In genomic region chr10:75151311-75151710, GRCm38 (mm10) we compare ENCODE assay signal across 8 mouse cellular contexts.
DNase-seq lines count a peak whose midpoint lies in the region; ATAC-seq and TF ChIP-seq lines count a peak whose summit lies in the region.

No protein-coding gene starts in this region.

- H3K9me3 ChIP-seq in embryonic facial prominence, embryonic 11.5 days (replicated peaks; ENCODE audit: control insufficient read depth, low read length): no peaks in the 10 kb centered on the region
- H3K9me3 ChIP-seq in heart, embryonic 10.5 days: no peaks in the 10 kb centered on the region
- no peaks in the 10 kb centered on the region for H3K9me3 ChIP-seq in limb, embryonic 11.5 days (ENCODE audit: control insufficient read depth, low read length)
- H3K9me3 ChIP-seq in midbrain, embryonic 16.5 days (replicated peaks; ENCODE audit: control insufficient read depth, low read length, poor library complexity, severe bottlenecking): no peaks in the 10 kb centered on the region

- H3K27me3 ChIP-seq in embryonic facial prominence, embryonic 11.5 days (ENCODE audit: control insufficient read depth, insufficient read depth, low read length): no peaks in the 10 kb centered on the region
- H3K27me3 ChIP-seq in heart, embryonic 10.5 days (ENCODE audit: insufficient read depth, poor library complexity, severe bottlenecking): peaks cover 40% of the 10 kb centered on the region
- H3K27me3 ChIP-seq in limb, embryonic 11.5 days (ENCODE audit: control insufficient read depth, insufficient read depth, low read length): no peaks in the 10 kb centered on the region
- no peaks in the 10 kb centered on the region for H3K27me3 ChIP-seq in midbrain, embryonic 16.5 days (ENCODE audit: control insufficient read depth, insufficient read depth, low read depth, low read length)
- H3K27me3 ChIP-seq in spleen, adult 2 months (ENCODE audit: control insufficient read depth, insufficient read depth, low read length): no peaks in the 10 kb centered on the region

- H3K4me1 ChIP-seq in embryonic facial prominence, embryonic 11.5 days (ENCODE audit: control insufficient read depth, insufficient read depth, low read length): no peaks in the 10 kb centered on the region
- 0 out of 2 replicates have a peak, but pooled peaks cover 14% of the 10 kb centered on the region for H3K4me1 ChIP-seq in heart, embryonic 10.5 days
- H3K4me1 ChIP-seq in limb, embryonic 11.5 days (ENCODE audit: control insufficient read depth, insufficient read depth, low read length): no peaks in the 10 kb centered on the region
- no peaks in the 10 kb centered on the region for H3K4me1 ChIP-seq in midbrain, embryonic 16.5 days (ENCODE audit: control insufficient read depth, insufficient read depth, low read length)
- H3K4me1 ChIP-seq in spleen, adult 2 months (ENCODE audit: control insufficient read depth, insufficient read depth, insufficient read length): peaks cover 6% of the 10 kb centered on the region; the same call in 1 of the 2 replicates

- no peak overlapping the region for H3K9ac ChIP-seq in embryonic facial prominence, embryonic 11.5 days (replicated peaks; ENCODE audit: low read length)
- H3K9ac ChIP-seq in limb, embryonic 11.5 days (ENCODE audit: low read length): no peak overlapping the region
- no peak overlapping the region for H3K9ac ChIP-seq in midbrain, embryonic 16.5 days (ENCODE audit: low read depth, low read length)

- ATAC-seq in embryonic facial prominence, embryonic 11.5 days (replicated peaks; ENCODE audit: insufficient number of reproducible peaks, low FRiP score, low TSS enrichment, low read depth): no peak
- no peak for ATAC-seq in limb, embryonic 11.5 days (ENCODE audit: insufficient number of reproducible peaks, low FRiP score, low TSS enrichment, low read depth)
- ATAC-seq in midbrain, embryonic 16.5 days: peak; percentile 79

- DNase-seq in A20 (ENCODE audit: low read depth, low spot score): peak; percentile 80
- peak; percentile 84 for DNase-seq in adrenal gland, postnatal 14 days
- DNase-seq in embryonic facial prominence, embryonic 11.5 days (ENCODE audit: low spot score): peak; percentile 90
- DNase-seq in heart, embryonic 10.5 days (ENCODE audit: low spot score): no peak
- DNase-seq in kidney, adult 9 months: peak; percentile 93
- peak; percentile 74 for DNase-seq in limb, embryonic 11.5 days (ENCODE audit: low spot score)
- peak; percentile 55 to 66 for DNase-seq in spleen, adult 2 months (ENCODE audit: low read depth in 1 of 2, low spot score in 2 of 2)

- H3K4me2 ChIP-seq in embryonic facial prominence, embryonic 11.5 days (ENCODE audit: low read depth, low read length): no peak overlapping the region
- no peak overlapping the region for H3K4me2 ChIP-seq in limb, embryonic 11.5 days (ENCODE audit: low read depth, severe bottlenecking)
- no peak overlapping the region for H3K4me2 ChIP-seq in midbrain, embryonic 16.5 days (ENCODE audit: low read length)

- no peak overlapping the region for H3K27ac ChIP-seq in embryonic facial prominence, embryonic 11.5 days (replicated peaks; ENCODE audit: low read depth, low read length)
- H3K27ac ChIP-seq in heart, embryonic 10.5 days: 0 out of 2 replicates have a peak overlapping the region, but pooled peaks have one; percentile 25
- no peak overlapping the region for H3K27ac ChIP-seq in limb, embryonic 11.5 days (replicated peaks; ENCODE audit: low read depth, low read length)
- no peak overlapping the region for H3K27ac ChIP-seq in midbrain, embryonic 16.5 days (ENCODE audit: low read length)
- H3K27ac ChIP-seq in spleen, adult 2 months (ENCODE audit: insufficient read depth, low read length): no peak overlapping the region

- no peak overlapping the region for H3K4me3 ChIP-seq in embryonic facial prominence, embryonic 11.5 days (ENCODE audit: low read depth, low read length)
- no peak overlapping the region for H3K4me3 ChIP-seq in heart, embryonic 10.5 days
- no peak overlapping the region for H3K4me3 ChIP-seq in limb, embryonic 11.5 days (ENCODE audit: low read depth, low read length)
- no peak overlapping the region for H3K4me3 ChIP-seq in midbrain, embryonic 16.5 days (ENCODE audit: low read depth, low read length)
- no peak overlapping the region for H3K4me3 ChIP-seq in spleen, adult 2 months (ENCODE audit: extremely low read depth, insufficient read depth, insufficient read length)

- H3K36me3 ChIP-seq in embryonic facial prominence, embryonic 11.5 days (replicated peaks; ENCODE audit: control insufficient read depth, insufficient read depth, low read depth, low read length): no peaks in the 10 kb centered on the region; the same call in none of the 2 replicates
- peaks cover 50% of the 10 kb centered on the region for H3K36me3 ChIP-seq in heart, embryonic 10.5 days
- H3K36me3 ChIP-seq in limb, embryonic 11.5 days (ENCODE audit: control insufficient read depth, insufficient read depth, low read length): peaks cover 8% of the 10 kb centered on the region
- H3K36me3 ChIP-seq in midbrain, embryonic 16.5 days (ENCODE audit: control insufficient read depth, insufficient read depth, low read length): peaks cover 31% of the 10 kb centered on the region
- peaks cover 5% of the 10 kb centered on the region; the same call in 1 of the 2 replicates for H3K36me3 ChIP-seq in spleen, adult 2 months (ENCODE audit: control insufficient read depth, insufficient read depth, low read length)

- peak; percentile 73; the same call in 1 of the 2 replicates for TF ChIP-seq CTCF in spleen, adult 2 months (IDR thresholded peaks at IDR 0.05; ENCODE audit: extremely low read depth, insufficient read depth, insufficient read length, insufficient replicate concordance)

- no peak for TF ChIP-seq POLR2A in spleen, adult 2 months (IDR thresholded peaks at IDR 0.05; ENCODE audit: low read depth, low read length)
